Mouse (Mus musculus): ENCODE results near the gene Krtap19-2. TPM values are rescaled to one million over a fixed set of nuclear protein-coding genes. Genes with fewer than 3 reads are reported as not detected.

Gene Krtap19-2
- total RNA-seq (2012; rRNA removed), result not detected in 2 replicates
- polyA plus RNA-seq (2012; ENCODE audit: insufficient read depth in 1 of 2, insufficient read length in 2 of 2, low read depth in 1 of 2, low replicate concordance in 2 of 2, missing spikeins in 1 of 2), result not detected

DNA sequence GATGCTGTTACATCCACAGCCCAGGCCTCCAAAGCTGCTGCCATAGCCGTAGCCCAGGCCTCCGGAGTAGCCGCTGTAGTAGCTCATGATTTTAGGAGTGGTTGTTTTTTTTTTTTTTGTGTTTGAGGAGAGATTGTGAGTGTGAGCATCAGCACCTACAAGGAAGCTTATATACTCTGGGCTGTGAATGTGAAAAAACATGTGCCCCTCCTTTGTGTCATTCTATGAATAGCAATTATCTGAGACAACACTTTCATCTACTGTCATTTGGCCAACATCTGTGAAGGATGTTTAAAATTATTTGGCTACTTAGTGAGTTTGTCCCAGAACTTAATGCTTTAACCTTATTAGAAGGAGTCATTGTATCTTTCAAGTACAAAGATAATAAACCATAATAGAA lies at the start of gene Krtap19-2:
Gene Krtap19-2 (minus strand): TSS at position 101 of the 400 bp plus-strand sequence.
- no peaks in the 10 kb centered on the region for H3K9me3 ChIP-seq (replicated peaks; ENCODE audit: insufficient read depth, low read length)

DNA sequence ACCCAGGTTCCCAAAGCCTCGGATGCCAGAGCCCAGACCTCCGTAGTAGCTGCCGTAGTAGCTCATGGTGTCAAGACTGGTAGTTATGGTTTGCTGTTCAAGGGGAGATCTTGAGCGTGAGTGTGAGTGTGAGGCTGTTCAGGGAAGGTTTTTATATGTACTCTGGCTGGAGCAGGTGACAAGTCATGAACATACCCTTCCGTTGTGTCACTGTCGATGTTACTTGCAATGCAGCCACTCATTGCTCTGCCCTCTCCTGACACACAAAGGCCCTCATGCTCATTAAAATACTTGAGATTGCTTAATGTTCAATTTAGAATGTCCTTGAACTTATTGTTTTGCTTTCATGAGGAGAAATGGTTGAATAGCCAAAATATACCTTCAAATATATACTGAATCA lies 22.3 kb upstream of the Krtap19-2 start, which contains the start of gene Krtap19-5:
Gene Krtap19-5 (minus strand): TSS at position 101 of the 400 bp plus-strand sequence.
- H3K27ac ChIP-seq (ENCODE audit: control insufficient read depth, low read depth, low read length), result no peak within 1 kb of the TSS
- H3K4me3 ChIP-seq (ENCODE audit: control insufficient read depth in 1 of 2, insufficient read depth in 1 of 2, low read depth in 2 of 2, low read length in 2 of 2), result no peak within 1 kb of the TSS
- no peaks in the 10 kb centered on the region for H3K27me3 ChIP-seq (ENCODE audit: control insufficient read depth in 1 of 2, insufficient read depth in 2 of 2, low read length in 2 of 2)
- H3K4me1 ChIP-seq (ENCODE audit: control insufficient read depth in 1 of 2, insufficient read depth in 2 of 2, low read length in 2 of 2), result no peaks in the 10 kb centered on the region
- H3K9me3 ChIP-seq (replicated peaks; ENCODE audit: insufficient read depth, low read length), result no peaks in the 10 kb centered on the region
- no peaks in the 10 kb centered on the region for H3K79me2 ChIP-seq (ENCODE audit: control insufficient read depth, insufficient read depth, low read length, poor library complexity)
- DNase-seq (ENCODE audit: low read depth, low spot score), result no peak
- no peaks in the 10 kb centered on the region for H3K36me3 ChIP-seq (ENCODE audit: control insufficient read depth in 1 of 2, insufficient read depth in 2 of 2, low read length in 2 of 2)
- TF ChIP-seq SMC3 (IDR thresholded peaks at IDR 0.05; ENCODE audit: low read depth, low read length) (no peak), MYB (IDR thresholded peaks at IDR 0.05; ENCODE audit: low read depth, low read length) (no peak), CTCF (IDR thresholded peaks at IDR 0.05 in 2 of 3, conservative IDR thresholded peaks at IDR 0.05 in 1 of 3; ENCODE audit: control insufficient read depth in 1 of 3, insufficient read depth in 1 of 3, low read depth in 2 of 3, low read length in 3 of 3, poor library complexity in 1 of 3, severe bottlenecking in 1 of 3) (no peak), NRF1 (IDR thresholded peaks at IDR 0.05; ENCODE audit: insufficient read depth, low read depth, low read length, poor library complexity, severe bottlenecking) (no peak)
- no peak within 1 kb of the TSS for H3K9ac ChIP-seq (ENCODE audit: control insufficient read depth, low read depth, low read length, poor library complexity, severe bottlenecking)

More for the DNA sequence above, at the start of gene Krtap19-2:
- H3K36me3 ChIP-seq (ENCODE audit: control insufficient read depth in 1 of 2, insufficient read depth in 2 of 2, low read length in 2 of 2), result no peaks in the 10 kb centered on the region
- no peaks in the 10 kb centered on the region for H3K79me2 ChIP-seq (ENCODE audit: control insufficient read depth, insufficient read depth, low read length, poor library complexity)
- no peaks in the 10 kb centered on the region for H3K4me1 ChIP-seq (ENCODE audit: control insufficient read depth in 1 of 2, insufficient read depth in 2 of 2, low read length in 2 of 2)
- H3K4me3 ChIP-seq (ENCODE audit: control insufficient read depth in 1 of 2, insufficient read depth in 1 of 2, low read depth in 2 of 2, low read length in 2 of 2), result no peak within 1 kb of the TSS
- H3K9ac ChIP-seq (ENCODE audit: control insufficient read depth, low read depth, low read length, poor library complexity, severe bottlenecking), result no peak within 1 kb of the TSS
- DNase-seq (ENCODE audit: low read depth, low spot score), result no peak
- H3K27me3 ChIP-seq (ENCODE audit: control insufficient read depth in 1 of 2, insufficient read depth in 2 of 2, low read length in 2 of 2), result no peaks in the 10 kb centered on the region
- no peak for TF ChIP-seq POLR2AphosphoS2 (IDR thresholded peaks at IDR 0.05; ENCODE audit: low read length)
- no peak for TF ChIP-seq CTCF (IDR thresholded peaks at IDR 0.05 in 2 of 3, conservative IDR thresholded peaks at IDR 0.05 in 1 of 3; ENCODE audit: control insufficient read depth in 1 of 3, insufficient read depth in 1 of 3, low read depth in 2 of 3, low read length in 3 of 3, poor library complexity in 1 of 3, severe bottlenecking in 1 of 3)
- H3K27ac ChIP-seq (ENCODE audit: control insufficient read depth, low read depth, low read length), result no peak within 1 kb of the TSS

DNA sequence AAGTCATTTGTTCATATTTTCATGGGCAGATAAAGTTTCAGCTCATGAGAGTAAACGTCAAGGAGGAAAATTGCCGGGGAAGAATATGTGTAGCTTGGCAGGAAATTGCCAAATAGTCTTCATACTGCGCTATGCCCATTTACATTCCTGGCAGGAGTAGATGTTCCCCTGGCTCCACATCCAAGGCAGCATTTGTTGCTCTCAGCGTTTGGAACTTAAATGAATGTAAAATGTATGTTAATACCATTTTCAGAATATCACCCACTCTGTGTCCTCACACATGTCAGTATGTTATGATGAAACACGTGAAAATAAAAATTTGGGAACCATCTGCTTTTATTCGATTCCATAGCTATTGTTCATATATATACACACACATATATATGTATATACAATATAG lies 12.8 kb upstream of the Krtap19-2 start:
- Histone ChIP-seq H3K27ac (ENCODE audit: control insufficient read depth, low read depth, low read length) (no peak overlapping the region), H3K9me3 (replicated peaks; ENCODE audit: insufficient read depth, low read length) (no peaks in the 10 kb centered on the region), H3K4me3 (ENCODE audit: control insufficient read depth in 1 of 2, insufficient read depth in 1 of 2, low read depth in 2 of 2, low read length in 2 of 2) (no peak overlapping the region), H3K27me3 (ENCODE audit: control insufficient read depth in 1 of 2, insufficient read depth in 2 of 2, low read length in 2 of 2) (no peaks in the 10 kb centered on the region), H3K36me3 (ENCODE audit: control insufficient read depth in 1 of 2, insufficient read depth in 2 of 2, low read length in 2 of 2) (no peaks in the 10 kb centered on the region), H3K4me1 (ENCODE audit: control insufficient read depth in 1 of 2, insufficient read depth in 2 of 2, low read length in 2 of 2) (no peaks in the 10 kb centered on the region), H3K9ac (ENCODE audit: control insufficient read depth, low read depth, low read length, poor library complexity, severe bottlenecking) (no peak overlapping the region), H3K79me2 (ENCODE audit: control insufficient read depth, insufficient read depth, low read length, poor library complexity) (no peaks in the 10 kb centered on the region)
- TF ChIP-seq ELF1 (IDR thresholded peaks at IDR 0.05; ENCODE audit: low read depth, low read length) (no peak), MAX (IDR thresholded peaks at IDR 0.05; ENCODE audit: low read length) (no peak), MAFK (IDR thresholded peaks at IDR 0.05; ENCODE audit: borderline replicate concordance, low read depth, low read length) (no peak), GATA1 (IDR thresholded peaks at IDR 0.05; ENCODE audit: low read depth, low read length) (no peak), TCF12 (IDR thresholded peaks at IDR 0.05; ENCODE audit: low read depth, low read length) (no peak), UBTF (IDR thresholded peaks at IDR 0.05; ENCODE audit: borderline replicate concordance, insufficient read depth, low read depth, low read length) (no peak), POLR2AphosphoS2 (IDR thresholded peaks at IDR 0.05; ENCODE audit: low read length) (no peak), SIN3A (IDR thresholded peaks at IDR 0.05; ENCODE audit: low read length) (no peak), ZMIZ1 (IDR thresholded peaks at IDR 0.05; ENCODE audit: low read depth, low read length) (no peak), NRF1 (IDR thresholded peaks at IDR 0.05; ENCODE audit: insufficient read depth, low read depth, low read length, poor library complexity, severe bottlenecking) (no peak), ZC3H11A (IDR thresholded peaks at IDR 0.05; ENCODE audit: low read depth, low read length) (no peak), ZKSCAN1 (IDR thresholded peaks at IDR 0.05; ENCODE audit: low read depth, low read length) (no peak), MEF2A (IDR thresholded peaks at IDR 0.05; ENCODE audit: extremely low read depth, insufficient replicate concordance, low read depth, low read length, poor library complexity, severe bottlenecking) (no peak)
- no peak for DNase-seq (ENCODE audit: low read depth, low spot score)
